Mouse (Mus musculus): ENCODE results near the gene Cntrob. TPM values are rescaled to one million over a fixed set of nuclear protein-coding genes. Genes with fewer than 3 reads are reported as not detected.

Cntrob gene
- total and polyA plus RNA-seq, 2 experiments from 2014 or later, result 6.9 to 7.5 TPM

DNA sequence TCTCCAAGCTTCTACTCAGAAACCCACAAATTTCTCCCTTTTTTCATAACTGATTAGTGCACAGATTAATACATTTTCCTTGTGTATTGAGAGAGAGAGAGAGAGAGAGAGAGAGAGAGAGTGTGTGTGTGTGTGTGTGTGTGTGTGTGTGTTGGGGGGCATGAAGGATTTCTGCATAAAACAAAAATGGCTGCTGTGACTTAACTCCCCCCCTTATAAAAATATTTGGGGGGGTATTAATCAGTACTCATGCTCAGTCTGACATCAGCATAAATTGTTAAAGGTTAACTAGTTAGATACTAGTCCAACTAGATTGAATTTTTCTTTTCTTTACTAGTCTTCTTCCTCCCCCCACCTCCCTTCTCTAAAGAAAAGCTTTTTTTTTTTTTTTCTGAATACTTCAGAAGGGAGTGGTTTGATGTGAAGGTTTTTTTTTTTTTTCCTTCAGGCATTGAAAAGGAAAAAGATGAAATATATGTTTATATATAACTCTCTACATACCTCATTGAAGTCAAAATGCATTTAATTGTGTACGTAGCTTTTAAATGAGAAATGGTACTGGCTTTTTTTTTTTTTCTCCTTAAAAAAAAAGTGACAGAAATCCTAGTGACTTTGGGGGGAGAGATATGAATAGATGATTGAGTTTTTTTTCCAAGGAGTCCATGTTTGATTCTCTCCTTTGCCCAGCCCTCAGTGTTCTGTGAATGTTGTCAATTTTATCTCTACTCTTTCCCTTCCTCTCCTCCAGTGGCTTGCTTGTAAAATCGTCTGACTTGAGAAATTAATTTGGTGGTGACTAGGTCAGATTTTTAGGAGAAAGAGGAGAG is 46.6 kb upstream of the Cntrob start:
- H3K36me3 ChIP-seq (replicated peaks; ENCODE audit: control insufficient read depth, insufficient read depth, low read length), result 0 out of 2 replicates have a peak, but pooled peaks cover 6% of the 10 kb centered on the region
- 43% methylated on average over 2 of the region's 2 CpGs for WGBS
- TF ChIP-seq CTCF (IDR thresholded peaks at IDR 0.05; ENCODE audit: low read depth) (no peak), EP300 (IDR thresholded peaks at IDR 0.05; ENCODE audit: low read depth) (no peak)
- 0 out of 2 replicates have a peak overlapping the region, but pooled peaks have one; percentile 99 for H3K9ac ChIP-seq (replicated peaks; ENCODE audit: low read depth, low read length)
- H3K4me1 ChIP-seq (ENCODE audit: control insufficient read depth, insufficient read depth), result peaks cover 31% of the 10 kb centered on the region
- no peak for DNase-seq (ENCODE audit: low spot score)
- no peaks in the 10 kb centered on the region for H3K9me3 ChIP-seq (replicated peaks; ENCODE audit: control insufficient read depth, low read length)
- peak overlapping the region; percentile 97 for H3K27ac ChIP-seq (ENCODE audit: low read depth)
- H3K4me2 ChIP-seq (ENCODE audit: low read depth, low read length), result peak overlapping the region; percentile 99; the same call in 1 of the 2 replicates
- ATAC-seq (ENCODE audit: insufficient read depth, low read depth), result no peak
- no peaks in the 10 kb centered on the region for H3K27me3 ChIP-seq (ENCODE audit: control insufficient read depth, insufficient read depth, low read length)
- H3K4me3 ChIP-seq (ENCODE audit: low read depth, low read length), result peak overlapping the region; percentile 99

DNA sequence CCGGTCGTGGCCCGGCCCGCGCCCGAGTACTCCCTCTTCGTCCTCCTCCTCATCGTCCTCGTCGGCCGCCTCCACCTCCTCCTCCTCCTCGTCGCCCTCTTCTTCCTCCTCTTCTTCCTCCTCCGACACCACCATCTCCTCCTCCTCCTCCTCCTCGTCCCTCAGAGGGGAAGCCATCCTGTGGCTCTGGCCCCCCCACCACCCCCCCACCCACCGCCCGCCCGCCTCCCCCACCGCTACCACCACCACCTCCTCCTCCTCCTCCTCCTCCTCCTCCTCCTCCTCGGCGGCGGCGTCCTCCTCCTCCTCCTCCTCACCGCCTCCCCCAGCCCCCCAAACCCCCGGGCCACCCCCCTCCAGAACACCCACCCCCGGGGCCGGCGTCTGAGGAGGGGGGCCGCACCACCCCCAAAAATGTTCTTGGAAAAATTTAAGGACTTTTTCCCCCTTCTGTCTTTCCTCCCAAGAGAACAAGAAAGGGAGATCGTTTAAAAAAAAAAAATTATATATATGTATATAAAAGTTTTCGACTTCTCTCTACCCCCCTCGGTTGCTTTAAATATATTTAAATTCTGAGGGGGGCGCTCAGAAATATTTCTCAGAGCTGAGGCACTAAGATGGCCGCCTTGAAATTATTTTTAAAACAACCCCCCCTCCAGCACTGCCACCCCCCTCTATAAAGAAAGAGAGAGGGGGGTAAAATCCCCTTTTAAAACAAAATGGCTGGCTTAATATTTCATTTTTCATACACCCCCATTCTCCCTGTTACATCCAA is 45.8 kb upstream of the Cntrob start, which contains the start of gene Chd3:
Gene Chd3 (minus strand): TSS at position 192 of the 775 bp plus-strand sequence.
- no peaks in the 10 kb centered on the region for H3K27me3 ChIP-seq (ENCODE audit: control insufficient read depth, insufficient read depth, low read length)
- H3K9me3 ChIP-seq (replicated peaks; ENCODE audit: control insufficient read depth, low read length), result no peaks in the 10 kb centered on the region
- peak within 1 kb of the TSS; percentile 99 for H3K4me2 ChIP-seq (ENCODE audit: low read depth, low read length)
- H3K4me3 ChIP-seq (ENCODE audit: low read depth, low read length), result peak within 1 kb of the TSS; percentile 99
- 0 out of 2 replicates have a peak, but pooled peaks cover 6% of the 10 kb centered on the region for H3K36me3 ChIP-seq (replicated peaks; ENCODE audit: control insufficient read depth, insufficient read depth, low read length)
- no peak for DNase-seq (ENCODE audit: low spot score)
- no peak for ATAC-seq (ENCODE audit: insufficient read depth, low read depth)
- H3K27ac ChIP-seq (ENCODE audit: low read depth), result peak within 1 kb of the TSS; percentile 97
- TF ChIP-seq EP300 (IDR thresholded peaks at IDR 0.05; ENCODE audit: low read depth), result no peak
- no peak for TF ChIP-seq CTCF (IDR thresholded peaks at IDR 0.05; ENCODE audit: low read depth)
- peak within 1 kb of the TSS; percentile 99 for H3K9ac ChIP-seq (replicated peaks; ENCODE audit: low read depth, low read length)
- WGBS, result 2% methylated on average over 20 of the region's 34 CpGs
- H3K4me1 ChIP-seq (ENCODE audit: control insufficient read depth, insufficient read depth), result peaks cover 39% of the 10 kb centered on the region

DNA sequence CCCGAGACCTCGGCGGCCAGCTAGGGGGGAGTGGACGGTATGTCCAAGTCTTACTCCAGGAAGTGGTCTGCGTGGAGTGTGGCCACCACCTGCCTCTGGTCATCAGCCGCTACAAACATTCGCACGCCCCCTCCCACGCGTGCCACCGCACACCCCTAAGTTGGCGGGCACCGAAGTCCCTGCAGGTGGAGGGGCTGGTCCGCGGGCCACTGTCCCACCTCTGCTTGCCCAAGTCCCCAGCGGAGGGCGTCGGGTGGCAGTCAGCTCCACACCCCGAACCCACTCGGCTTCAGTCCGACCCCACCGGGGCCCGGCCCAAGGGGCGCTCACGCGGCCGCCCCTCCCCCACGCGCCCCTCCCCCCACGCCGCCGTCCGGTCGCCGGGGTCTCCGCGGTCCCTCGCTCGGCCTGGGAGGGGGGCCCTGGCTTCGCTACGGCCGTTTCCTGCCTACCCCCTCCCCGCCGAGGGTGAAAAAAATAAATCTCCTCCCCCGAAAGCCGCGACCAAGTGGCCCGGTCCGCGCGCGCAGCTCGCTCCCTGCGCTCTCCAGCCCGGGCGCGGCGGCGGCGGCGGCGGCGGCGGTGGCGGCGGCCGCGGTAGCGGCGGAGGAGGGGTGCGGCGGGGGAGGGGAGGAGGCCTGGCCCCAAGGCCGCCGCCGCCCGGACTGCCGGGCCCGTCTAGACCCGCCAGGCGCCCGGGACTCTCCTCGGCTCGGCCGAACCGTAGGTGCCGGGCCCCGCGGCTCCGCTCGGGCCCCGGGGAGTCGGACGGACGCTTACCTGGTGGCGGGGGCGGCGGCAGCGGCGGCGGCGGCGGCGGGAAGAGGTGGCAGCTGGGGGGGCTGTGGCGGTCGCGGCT is 45.0 kb upstream of the Cntrob start:
- TF ChIP-seq EP300 (IDR thresholded peaks at IDR 0.05; ENCODE audit: low read depth) (no peak), CTCF (IDR thresholded peaks at IDR 0.05; ENCODE audit: low read depth) (no peak)
- H3K4me1 ChIP-seq (ENCODE audit: control insufficient read depth, insufficient read depth), result peaks cover 43% of the 10 kb centered on the region
- H3K36me3 ChIP-seq (replicated peaks; ENCODE audit: control insufficient read depth, insufficient read depth, low read length), result peaks cover 6% of the 10 kb centered on the region; the same call in 1 of the 2 replicates
- DNase-seq (ENCODE audit: low spot score) (peak; percentile 45), ATAC-seq (ENCODE audit: insufficient read depth, low read depth) (peak; percentile 7)
- peak overlapping the region; percentile 99 for H3K4me2 ChIP-seq (ENCODE audit: low read depth, low read length)
- H3K9ac ChIP-seq (replicated peaks; ENCODE audit: low read depth, low read length), result peak overlapping the region; percentile 99
- no peaks in the 10 kb centered on the region for H3K27me3 ChIP-seq (ENCODE audit: control insufficient read depth, insufficient read depth, low read length)
- H3K4me3 ChIP-seq (ENCODE audit: low read depth, low read length), result peak overlapping the region; percentile 99
- H3K27ac ChIP-seq (ENCODE audit: low read depth), result peak overlapping the region; percentile 97
- H3K9me3 ChIP-seq (replicated peaks; ENCODE audit: control insufficient read depth, low read length), result no peaks in the 10 kb centered on the region
- 0% methylated on average over 60 of the region's 106 CpGs for WGBS

GRCm38 (mm10) chr11:69367616-69368355 is 44.2 kb upstream of the Cntrob start:
- peak; percentile 15; the same call in 1 of the 2 replicates for ATAC-seq (ENCODE audit: insufficient read depth, low read depth)
- H3K4me1 ChIP-seq (ENCODE audit: control insufficient read depth, insufficient read depth), result peaks cover 43% of the 10 kb centered on the region

More at GRCm38 (mm10) chr11:69367616-69368355, 44.2 kb upstream of the Cntrob start:
- peak overlapping the region; percentile 99 for H3K4me2 ChIP-seq (ENCODE audit: low read depth, low read length)
- DNase-seq (ENCODE audit: low spot score), result no peak
- peaks cover 8% of the 10 kb centered on the region; the same call in 1 of the 2 replicates for H3K36me3 ChIP-seq (replicated peaks; ENCODE audit: control insufficient read depth, insufficient read depth, low read length)
- WGBS, result 1% methylated on average over 22 of the region's 22 CpGs
- H3K4me3 ChIP-seq (ENCODE audit: low read depth, low read length), result peak overlapping the region; percentile 99
- no peaks in the 10 kb centered on the region for H3K27me3 ChIP-seq (ENCODE audit: control insufficient read depth, insufficient read depth, low read length)
- peak overlapping the region; percentile 97 for H3K27ac ChIP-seq (ENCODE audit: low read depth)
- H3K9me3 ChIP-seq (replicated peaks; ENCODE audit: control insufficient read depth, low read length), result no peaks in the 10 kb centered on the region
- TF ChIP-seq CTCF (IDR thresholded peaks at IDR 0.05; ENCODE audit: low read depth) (no peak), EP300 (IDR thresholded peaks at IDR 0.05; ENCODE audit: low read depth) (no peak)
- H3K9ac ChIP-seq (replicated peaks; ENCODE audit: low read depth, low read length), result peak overlapping the region; percentile 99
